Mouse (Mus musculus): ENCODE data around the gene Plxnb1.
"Not testable (repeated sequence)": the region's sequence is repeated elsewhere in the genome, so short reads cannot be mapped to it uniquely, and the experiment has no call there.

The Plxnb1 gene

GRCm38 (mm10) chr9:109140414-109140813, 45.2 kb downstream of the Plxnb1 start:
- not testable (repeated sequence) for DNase-seq (ENCODE audit: low read depth, low spot score)

DNA sequence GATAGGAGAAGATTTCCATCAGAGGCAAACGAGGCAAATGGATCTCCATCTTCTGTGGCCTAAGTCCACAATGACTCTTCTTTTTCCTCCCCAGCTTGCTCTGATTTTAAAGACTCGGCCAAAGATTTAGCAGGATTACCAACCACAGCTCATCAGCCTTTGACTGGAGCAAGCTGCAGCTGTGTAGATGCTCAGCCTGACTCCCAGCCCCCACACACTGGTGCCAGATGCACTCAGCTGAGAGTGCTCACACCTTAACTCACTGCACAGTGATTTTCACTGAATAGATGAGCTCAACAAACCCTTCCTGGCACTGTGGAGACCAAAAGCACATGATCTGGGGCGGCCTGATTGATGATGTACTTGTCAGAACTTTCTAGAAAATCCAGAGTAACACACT, 66.8 kb downstream of the Plxnb1 start, which contains the start of gene Fbxw21:
Fbxw21 (minus strand) TSS at position 101 of the 400 bp plus-strand sequence.
- no peak for DNase-seq (ENCODE audit: low read depth, low spot score)

- DNase-seq (ENCODE audit: low read depth, low spot score) = no peak
These were observed 72.1 kb downstream of the Plxnb1 start for GRCm38 (mm10) chr9:109167316-109167715.

All from mesoderm, embryonic 11.5 days (tissue).